Mouse (Mus musculus) cerebellum, postnatal 4 days (tissue): ENCODE measurements at regions not wholly inside any gene's neighbourhood (a gene's known extent, or its start where the extent isn't known, plus 50 kb on each side); places are given as distances from the start of the nearest gene placed in this dataset.

ENCODE experiments used
- DNase-seq, 2 experiments: peaks; one replicate each; pipeline ENCODE4 v3.0.0; 2022; ENCODE audit warnings: low spot score in 2 of 2, mixed read lengths in 1 of 2

- DNase-seq, result no peak
These were observed 362.0 kb upstream of the Chd6 start for GRCm38 (mm10) chr2:161470844-161471243.

DNA sequence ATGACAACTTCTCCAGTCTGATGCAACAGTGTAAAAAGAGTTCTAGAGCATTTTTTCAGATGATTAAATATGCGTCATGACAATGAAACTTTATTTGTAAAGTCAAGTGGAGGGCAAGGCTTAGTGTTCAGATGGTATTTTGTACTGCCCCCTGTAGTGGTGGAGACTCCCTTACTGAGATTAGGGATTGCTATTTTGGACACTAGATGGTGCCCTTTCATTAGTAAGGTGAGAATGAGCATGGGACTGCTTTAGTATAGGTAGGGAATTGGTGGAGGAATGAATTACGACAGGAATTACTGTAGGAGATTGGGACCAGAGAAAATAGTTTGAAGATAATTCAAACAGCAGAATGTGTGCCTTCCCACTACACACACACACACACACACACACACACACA lies 361.1 kb upstream of the Chd6 start:
- DNase-seq, result peak in 1 of 2 experiments; percentile 6

GRCm38 (mm10) chr2:161467035-161467434 lies 358.2 kb upstream of the Chd6 start:
- no peak for DNase-seq

DNA sequence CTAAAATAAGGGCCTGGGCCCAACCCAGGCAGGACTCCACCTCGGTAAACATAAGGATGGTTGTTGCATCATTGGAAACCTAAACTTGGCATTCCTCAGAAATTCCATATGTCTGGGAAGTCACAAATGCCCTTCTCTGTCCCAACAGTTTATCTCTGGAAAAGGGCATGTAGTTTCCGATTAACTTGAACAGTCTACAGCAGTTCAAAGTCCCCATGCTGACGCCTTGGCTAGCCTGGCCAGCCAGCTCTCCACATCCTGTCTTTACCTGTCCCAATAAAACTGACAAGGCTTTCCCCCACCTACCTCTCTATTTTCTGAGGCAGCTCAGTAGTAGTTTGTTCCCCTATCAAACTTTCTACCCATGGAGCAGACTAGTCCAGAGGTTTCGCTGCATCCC lies 351.7 kb upstream of the Chd6 start:
- DNase-seq, result no peak

DNA sequence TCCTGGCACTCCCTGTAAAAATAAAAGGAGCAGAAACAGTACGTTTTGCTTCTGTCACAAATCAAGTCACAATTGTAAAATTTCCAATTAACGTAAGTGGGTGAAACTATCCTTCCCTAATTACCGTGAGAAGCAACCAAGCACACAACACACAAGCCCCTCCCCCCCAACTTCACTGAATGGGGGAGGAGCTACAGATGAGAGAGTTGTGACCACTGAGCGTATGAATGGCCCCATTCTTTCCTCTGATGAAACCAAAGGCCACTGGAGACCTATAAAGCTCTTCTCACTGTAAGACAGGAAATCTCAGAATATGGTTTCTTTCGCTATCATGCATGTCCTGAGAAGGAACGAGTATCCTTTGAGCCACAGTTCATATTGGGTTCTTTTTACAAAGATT lies 345.6 kb upstream of the Chd6 start:
- DNase-seq, result no peak

DNA sequence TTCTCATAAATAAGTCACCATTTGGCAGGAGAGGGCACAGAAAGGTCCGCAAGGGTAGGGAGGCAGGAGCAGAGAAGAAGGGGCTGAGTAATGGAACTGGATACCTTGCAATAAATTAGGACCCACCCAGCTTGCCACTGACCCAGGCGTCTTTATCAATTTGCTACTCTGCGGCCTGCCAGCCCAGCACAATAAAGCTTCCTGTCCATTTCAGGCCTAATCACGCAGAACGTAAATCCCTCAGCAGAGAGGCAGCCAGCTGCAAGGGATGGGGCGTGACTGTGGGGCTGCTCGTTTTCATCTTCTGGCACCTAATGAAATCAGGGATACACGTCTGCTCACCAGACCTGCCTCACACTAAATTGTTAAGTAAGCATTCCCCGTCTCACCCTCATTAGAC lies 324.9 kb upstream of the Chd6 start:
- no peak for DNase-seq

GRCm38 (mm10) chr2:161429294-161429693 lies 320.4 kb upstream of the Chd6 start:
- no peak for DNase-seq

DNA sequence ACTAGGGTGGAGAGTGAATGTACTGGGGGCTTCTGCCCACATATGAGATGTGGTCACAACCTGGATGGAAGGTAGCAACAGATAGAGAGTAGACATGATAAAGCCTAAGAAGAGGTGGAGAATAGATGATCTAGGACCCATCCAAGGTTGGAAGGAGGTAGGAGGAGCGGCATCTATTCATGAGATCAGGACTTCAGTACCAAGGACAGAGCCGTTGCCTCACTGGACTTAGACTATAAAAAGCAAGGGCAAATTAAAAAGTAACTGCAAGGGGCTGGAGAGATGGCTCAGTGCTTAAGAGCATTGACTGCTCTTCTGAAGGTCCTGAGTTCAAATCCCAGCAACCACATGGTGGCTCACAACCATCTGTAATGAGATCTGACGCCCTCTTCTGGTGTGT lies 316.7 kb upstream of the Chd6 start:
- DNase-seq, result no peak

GRCm38 (mm10) chr2:161418062-161418461 lies 309.2 kb upstream of the Chd6 start:
- DNase-seq, result no peak

DNA sequence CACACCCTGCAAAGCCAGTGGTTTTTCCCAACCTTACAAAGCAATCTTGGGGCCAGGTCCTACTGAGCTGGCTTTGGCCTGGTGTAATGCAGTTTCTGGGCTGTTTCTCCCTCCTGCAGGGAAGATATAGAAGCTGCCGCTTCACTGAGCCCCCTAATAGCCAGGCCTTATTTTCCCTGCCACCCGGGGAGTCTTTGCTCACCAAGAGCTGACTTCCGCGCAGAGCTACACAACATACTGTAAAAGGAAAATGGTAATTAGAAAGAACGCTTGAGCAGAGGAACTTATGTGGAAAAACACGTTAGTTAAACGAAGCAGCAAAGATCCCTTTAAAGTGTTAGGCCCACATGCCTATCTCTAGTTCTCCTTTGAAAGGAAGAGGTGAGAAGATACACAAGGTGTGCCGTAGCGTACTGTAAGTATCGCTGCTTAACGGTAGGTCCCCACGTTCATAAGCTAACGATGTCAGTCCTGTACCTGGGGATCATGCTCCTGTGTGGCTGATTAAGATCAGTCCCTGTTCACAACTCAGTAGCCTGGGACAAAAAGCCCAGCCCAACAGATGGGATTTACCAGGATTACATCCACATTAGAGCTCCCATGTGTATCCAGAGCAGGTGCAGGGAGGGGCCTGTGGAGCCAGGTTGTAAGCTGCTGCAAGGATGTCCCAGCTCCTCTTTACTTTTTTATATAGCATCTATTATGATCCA lies 307.5 kb upstream of the Chd6 start:
- DNase-seq, result no peak

DNA sequence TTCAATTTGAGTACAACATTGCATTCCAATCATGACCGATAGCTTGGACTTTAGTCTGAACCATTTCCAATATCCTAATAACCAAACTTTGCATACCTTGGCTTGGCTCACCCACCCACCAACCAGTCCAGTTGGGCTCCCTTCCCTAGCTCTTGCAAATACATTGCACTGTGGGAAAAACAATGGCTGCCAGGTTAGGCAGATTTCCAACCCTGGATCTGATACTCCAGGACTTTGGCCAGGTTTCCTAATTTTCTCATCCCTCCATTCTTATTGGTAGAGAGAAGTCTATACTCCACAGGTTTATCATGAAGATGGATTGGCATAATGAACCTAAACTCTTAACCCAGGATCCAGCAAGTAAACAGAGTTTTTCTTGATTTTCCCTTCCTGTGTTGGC lies 299.4 kb upstream of the Chd6 start:
- DNase-seq, result no peak

- no peak for DNase-seq
These were observed 297.0 kb upstream of the Chd6 start for GRCm38 (mm10) chr2:161405847-161406384.

- no peak for DNase-seq
These were observed 289.2 kb upstream of the Chd6 start for GRCm38 (mm10) chr2:161398061-161398460.

DNA sequence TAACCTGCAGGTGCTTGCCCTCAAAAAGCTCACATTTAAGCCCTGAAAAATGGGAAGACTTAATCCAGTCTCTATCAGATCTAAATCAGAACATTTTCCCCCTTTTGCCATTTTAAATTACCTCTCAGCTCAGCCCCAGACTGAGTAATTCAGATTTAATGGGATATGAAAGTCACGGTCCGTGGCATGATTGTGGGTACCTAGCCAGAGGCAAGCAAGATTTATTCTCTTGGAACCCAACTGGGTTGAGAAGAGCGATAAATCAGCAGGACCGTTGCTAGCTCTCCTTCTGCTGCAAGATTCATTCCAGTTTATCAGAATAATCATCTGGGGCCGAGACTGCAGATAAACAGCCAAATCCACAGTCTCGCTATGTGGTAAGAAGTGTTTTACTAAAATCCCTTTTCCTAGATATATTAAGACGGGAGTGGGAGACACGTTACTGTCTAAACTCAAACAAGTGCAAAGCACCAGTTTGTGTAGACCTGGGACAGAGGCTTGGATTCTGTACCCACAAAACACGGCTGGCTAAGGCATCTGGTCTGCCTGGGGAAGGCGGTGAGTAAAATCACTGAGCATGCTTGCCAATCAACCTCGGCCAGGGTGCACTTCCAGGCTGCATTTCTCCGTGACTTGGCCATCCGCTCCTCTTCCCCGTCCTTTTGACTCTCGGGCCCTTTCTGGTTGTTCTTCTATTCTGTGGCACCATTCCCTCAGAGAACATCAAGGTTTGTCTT lies 282.2 kb upstream of the Chd6 start:
- DNase-seq, result no peak

GRCm38 (mm10) chr2:161389318-161389835 lies 280.5 kb upstream of the Chd6 start:
- no peak for DNase-seq

DNA sequence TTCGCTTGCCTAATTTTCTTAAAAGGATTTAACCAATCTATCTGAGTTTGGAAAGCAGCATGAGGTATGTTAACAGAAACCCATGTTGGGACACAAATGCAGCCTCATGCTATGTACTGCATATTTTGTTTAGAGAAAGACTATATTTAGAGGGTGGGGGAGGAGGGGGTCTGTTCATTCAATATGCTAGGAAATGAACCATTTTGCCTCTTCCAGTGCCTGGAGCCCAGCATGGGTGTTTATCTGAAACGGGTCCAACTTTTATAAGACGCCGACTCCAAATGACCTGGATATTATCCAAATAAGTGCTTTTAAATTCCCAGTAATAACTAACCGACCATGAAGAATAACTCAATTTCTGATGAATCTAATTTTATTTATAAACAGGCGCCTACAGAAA lies 278.2 kb upstream of the Chd6 start:
- DNase-seq, result no peak

- DNase-seq, result no peak
These were observed 273.5 kb upstream of the Chd6 start for GRCm38 (mm10) chr2:161382411-161382810.

DNA sequence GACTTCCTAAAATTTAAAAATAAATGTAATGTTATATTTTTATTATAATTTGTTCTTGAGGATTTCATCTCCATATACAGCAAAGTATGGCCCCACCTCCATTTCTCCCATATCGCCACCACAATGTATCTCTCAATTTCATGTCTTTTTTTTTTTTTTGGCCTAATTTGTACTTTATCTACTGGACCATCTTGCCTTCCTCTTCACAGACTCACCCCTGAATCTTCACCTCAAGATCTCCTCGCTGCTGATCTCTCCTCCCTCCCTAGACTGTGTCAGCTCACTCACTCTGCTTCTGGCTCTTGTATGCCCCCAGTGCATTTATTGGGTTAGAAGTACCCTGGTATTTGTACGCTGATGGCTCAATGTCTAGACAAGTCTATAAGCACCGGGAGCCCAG lies 269.4 kb upstream of the Chd6 start:
- no peak for DNase-seq

DNA sequence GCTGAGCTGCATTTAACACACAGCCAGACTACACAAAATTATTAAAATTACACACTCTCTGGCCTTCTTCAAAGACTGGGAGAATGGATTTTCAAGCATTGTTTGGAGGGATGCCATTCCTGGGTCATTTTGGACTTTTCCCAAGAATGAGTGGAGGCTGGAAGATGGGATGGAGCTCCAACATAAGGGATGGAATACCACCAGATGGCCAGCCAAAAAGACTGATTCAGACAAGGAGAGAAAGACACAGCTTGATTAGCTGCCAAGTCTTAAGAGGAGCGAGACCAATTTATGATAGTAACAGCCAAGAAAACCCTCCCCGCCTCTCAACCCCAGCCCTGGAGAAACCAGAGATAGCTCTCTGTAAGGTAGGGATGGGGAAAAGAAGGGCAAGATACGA lies 253.4 kb upstream of the Chd6 start:
- peak in 1 of 2 experiments; percentile 62 for DNase-seq

DNA sequence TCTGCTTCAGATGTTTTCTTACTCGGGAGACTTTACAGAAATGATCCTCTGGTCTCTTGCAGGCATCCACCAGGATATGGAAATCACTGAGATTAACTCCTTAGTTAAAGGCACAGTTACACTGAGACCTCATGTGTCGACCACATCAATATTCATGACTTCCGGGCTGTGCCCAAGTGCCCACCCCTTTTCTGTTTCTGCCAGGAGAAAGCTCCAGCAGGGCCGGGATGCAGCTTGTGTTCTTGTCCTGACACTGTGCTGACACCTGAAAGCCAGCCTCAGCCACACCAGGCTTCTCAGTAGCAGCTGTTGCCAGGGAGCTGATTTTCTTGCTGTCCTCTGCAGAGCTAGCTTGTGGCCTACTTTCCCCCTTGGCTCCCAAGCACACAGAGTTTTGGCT lies 240.2 kb upstream of the Chd6 start:
- DNase-seq, result no peak

DNA sequence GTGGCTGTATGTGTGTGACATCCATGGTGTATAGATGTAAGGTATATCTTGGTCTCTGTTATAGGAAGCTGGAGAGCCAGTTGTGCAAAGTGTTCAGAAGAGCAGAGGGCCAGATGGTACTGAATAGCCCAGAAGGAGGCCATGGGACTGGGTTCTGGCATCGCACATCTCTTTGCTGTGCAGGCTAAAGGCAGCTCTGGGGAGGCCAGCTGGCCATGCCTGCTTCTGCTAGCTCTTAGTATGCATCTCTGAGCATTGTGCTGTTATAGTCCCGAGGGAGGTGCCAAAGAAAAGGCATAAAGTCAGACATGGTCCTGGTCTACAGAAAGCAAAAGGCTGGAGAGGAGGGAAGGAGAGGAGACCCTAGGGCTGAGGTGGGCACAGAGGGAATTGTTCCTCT lies 235.1 kb upstream of the Chd6 start:
- no peak for DNase-seq

DNA sequence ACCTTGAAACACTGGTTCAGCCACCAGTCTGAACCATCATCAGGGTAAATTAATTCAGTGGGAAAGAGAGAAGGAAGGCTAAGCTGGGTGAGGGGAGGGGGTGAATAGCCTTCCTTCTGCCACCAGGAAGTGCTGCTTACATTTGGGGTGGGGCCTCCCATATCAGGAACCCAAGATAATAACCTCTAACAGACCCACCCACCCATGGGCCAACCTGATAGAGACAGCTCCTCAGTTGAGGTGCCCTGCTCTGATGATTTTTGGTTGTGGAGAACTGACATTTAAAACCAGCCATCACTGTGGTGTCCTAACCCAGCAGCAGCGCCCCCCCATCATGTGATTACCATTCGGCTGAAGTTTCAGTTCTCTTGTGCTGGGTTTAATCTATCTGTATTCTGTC lies 233.8 kb upstream of the Chd6 start:
- no peak for DNase-seq

GRCm38 (mm10) chr2:161341368-161341891 lies 232.6 kb upstream of the Chd6 start:
- DNase-seq, result peak in 1 of 2 experiments; percentile 45
